8 mouse cellular contexts compared by ENCODE assay signal in the genomic region with DNA sequence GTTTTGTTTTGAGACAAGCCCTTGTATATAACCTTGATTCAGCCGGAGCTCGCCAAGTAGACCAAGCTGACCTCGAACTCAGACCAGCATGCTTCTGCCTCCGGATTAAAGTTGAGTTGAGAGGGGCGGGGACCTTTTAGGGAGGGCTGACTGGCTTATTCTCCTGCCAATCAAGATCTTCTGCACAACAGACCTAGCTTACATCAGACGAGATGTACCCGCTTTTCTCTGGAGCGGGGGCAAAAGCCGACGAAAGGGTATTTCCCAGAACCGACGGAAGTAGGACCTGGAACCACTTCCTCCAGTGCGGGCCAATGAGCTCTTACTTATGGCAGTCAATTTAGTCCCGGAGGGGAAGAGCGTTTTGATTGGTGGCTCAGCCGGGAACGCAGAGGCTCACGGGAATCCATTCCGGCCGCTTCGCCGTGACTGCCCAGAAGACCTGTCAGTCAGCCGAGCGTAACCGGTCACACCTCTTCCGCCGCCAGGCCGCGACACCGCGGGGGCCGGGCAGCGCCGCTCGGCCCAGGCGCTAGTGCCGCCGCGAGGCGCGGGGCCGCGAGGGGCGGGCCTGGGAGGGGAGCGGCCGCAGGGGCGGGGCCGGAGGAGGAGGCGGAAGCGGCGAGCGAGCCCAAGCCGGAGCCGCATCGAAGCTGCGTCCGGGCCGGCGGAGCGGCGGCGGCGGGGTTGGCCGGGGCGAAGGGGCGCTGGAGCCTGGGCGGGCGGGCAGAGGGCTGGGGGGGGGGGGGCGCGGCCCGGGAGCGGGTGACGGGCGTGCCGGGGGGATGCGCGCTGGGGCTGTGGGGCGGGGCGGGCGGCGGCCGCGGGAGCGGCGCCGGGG. TPM values are rescaled to one million over a fixed set of nuclear protein-coding genes. Genes with fewer than 3 reads are reported as not detected.
A peak's percentile ranks its signal among the peaks of the same experiment; 100 is the strongest.
DNase-seq lines count a peak whose midpoint lies in the region; ATAC-seq lines count a peak whose summit lies in the region.

TSS of gene Ubp1 (plus strand) at position 401 of the 841 bp plus-strand sequence.

- ATAC-seq in megakaryocyte progenitor cell, adult 5-6 weeks (replicated peaks; ENCODE audit: poor library complexity): peak; percentile 77

- DNase-seq in adipocyte (ENCODE audit: low spot score): peak; percentile 98
- peak; percentile 97 for DNase-seq in embryo, embryonic 10 days (ENCODE audit: low spot score)
- peak; percentile 90 for DNase-seq in gastrocnemius, postnatal 10 days
- DNase-seq in induced T-regulatory cell, adult 2 months (ENCODE audit: low read depth): peak; percentile 97
- peak; percentile 98 to 99 for DNase-seq in left cerebral cortex, adult 9 months (ENCODE audit: low spot score in 2 of 2)
- DNase-seq in right cerebral cortex, postnatal 14 days: peak; percentile 90
- DNase-seq in urinary bladder, postnatal 36 days (ENCODE audit: low spot score in 2 of 2): peak; percentile 90 to 95

RNA-seq across cellular contexts. Expression of gene Ubp1, which starts in this region (rescaled TPM):
- total RNA-seq in gastrocnemius, postnatal 10 days (2021): 10 to 100 TPM; 21.5 to 33.6 TPM
- 40.9 and 60.7 TPM in 2 replicates for total RNA-seq in megakaryocyte progenitor cell, adult 5-6 weeks (2015)
- 48.6 and 60.2 TPM in 2 replicates for total RNA-seq in megakaryocyte progenitor cell, adult 5-6 weeks (2017)

Comparison
In these comparisons a context has a peak if more than half of its experiments do, and no peak if none do; other contexts are left out.
1. Peak in every context shown above with its lines: DNase-seq and ATAC-seq.